Mouse (Mus musculus) adrenal gland, postnatal 25 days (tissue): ENCODE data around the gene Creg1. TPM values are rescaled to one million over a fixed set of nuclear protein-coding genes. Genes with fewer than 3 reads are reported as not detected.
"Not testable (repeated sequence)": the region's sequence is repeated elsewhere in the genome, so short reads cannot be mapped to it uniquely, and the experiment has no call there.

Experiments
- DNase-seq: peaks from one replicate; pipeline ENCODE4 v3.0.0; 2021; ENCODE audit warnings: mixed read lengths
- total RNA-seq: library from RNA; stranded (reverse); gene quantifications from 2 replicates; pipeline ENCODE4 v1.2.3, GENCODE M21; 2021

The Creg1 gene
- total RNA-seq, 1 experiment from 2014 or later = 49.1 TPM

DNA sequence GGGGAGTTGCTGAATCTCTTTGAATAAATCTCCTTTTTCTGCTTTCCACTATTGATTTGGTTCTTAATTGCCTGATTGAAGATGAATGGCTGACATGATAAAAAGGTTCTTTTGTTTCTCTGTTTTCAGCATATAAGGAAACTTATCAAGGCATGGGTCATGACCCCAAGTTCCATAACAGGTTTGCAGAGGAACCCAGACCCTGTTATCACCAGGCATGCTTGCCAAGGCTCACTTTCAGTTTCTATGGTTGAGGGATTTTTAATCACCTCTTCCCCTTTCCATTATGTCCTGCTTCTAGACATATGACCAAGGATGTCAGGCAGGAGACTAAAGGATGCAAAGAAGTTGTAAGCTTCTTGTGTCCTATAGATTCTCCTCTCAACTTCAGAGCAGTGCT, 12.4 kb upstream of the Creg1 start:
- DNase-seq = no peak

GRCm38 (mm10) chr1:165751838-165752237, 11.7 kb upstream of the Creg1 start:
- DNase-seq = no peak

GRCm38 (mm10) chr1:165754205-165754604, 9.3 kb upstream of the Creg1 start:
- DNase-seq = no peak

GRCm38 (mm10) chr1:165755194-165755593, 8.4 kb upstream of the Creg1 start:
- no peak for DNase-seq

GRCm38 (mm10) chr1:165761522-165762305, 1.8 kb upstream of the Creg1 start:
- no peak for DNase-seq

- not testable (repeated sequence) for DNase-seq
Measured at GRCm38 (mm10) chr1:165762498-165762897, 1.0 kb upstream of the Creg1 start.

- no peak for DNase-seq
Measured at GRCm38 (mm10) chr1:165762914-165763634, 472 bp upstream of the Creg1 start.

DNA sequence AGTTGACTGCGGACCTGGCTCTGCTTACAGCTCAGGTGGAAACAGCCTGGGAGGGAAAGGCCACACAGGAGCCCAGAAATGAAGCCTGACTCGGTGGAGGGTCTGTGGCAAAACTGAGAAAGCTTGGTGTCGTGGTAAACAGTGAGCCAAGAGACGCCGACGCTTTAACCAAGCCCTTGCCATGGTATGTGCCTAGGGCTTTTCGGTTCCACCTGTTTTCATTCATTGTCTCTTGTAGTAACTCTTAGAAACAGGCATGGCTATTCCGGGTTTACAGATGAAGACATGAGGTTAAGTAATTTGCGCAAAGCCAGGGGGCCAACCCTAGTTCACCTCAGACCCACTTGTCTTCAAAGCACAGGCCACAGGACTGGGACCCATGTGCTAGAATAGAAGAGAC, 1.0 kb downstream of the Creg1 start:
- DNase-seq = no peak

GRCm38 (mm10) chr1:165765041-165765440, 1.5 kb downstream of the Creg1 start:
- no peak for DNase-seq

DNA sequence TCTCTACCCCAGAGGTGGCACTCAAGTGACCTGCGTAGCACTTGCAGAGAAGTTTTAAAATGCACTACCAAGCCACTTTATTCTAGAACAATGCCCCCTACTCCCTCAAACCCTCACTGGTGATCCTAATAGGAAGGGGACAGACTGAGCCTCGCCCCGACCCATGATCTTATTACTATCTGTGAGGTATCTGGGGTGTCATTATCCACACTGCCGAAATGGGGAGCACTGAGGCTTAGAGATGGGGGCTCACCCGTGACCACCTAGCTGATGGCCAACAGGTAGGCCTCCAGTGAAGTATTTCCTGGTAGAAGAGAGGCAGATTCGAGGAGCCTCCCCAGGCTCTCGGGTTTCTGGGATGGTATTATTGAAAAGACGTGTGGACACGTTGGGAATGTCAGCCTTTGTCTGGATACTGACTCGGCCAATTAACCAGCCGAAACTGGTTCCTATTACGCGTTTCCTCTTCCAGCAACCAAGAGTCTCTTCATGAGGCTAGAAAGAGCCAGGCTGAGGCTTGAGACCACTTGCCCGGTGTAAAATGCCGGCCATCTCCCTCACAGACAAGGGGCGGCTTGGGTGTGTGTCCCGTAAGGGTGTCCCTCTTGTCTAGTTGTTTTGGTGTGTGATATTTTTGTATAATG, 2.2 kb downstream of the Creg1 start:
- no peak for DNase-seq

- DNase-seq = no peak
Measured at GRCm38 (mm10) chr1:165766295-165766890, 2.8 kb downstream of the Creg1 start.

DNA sequence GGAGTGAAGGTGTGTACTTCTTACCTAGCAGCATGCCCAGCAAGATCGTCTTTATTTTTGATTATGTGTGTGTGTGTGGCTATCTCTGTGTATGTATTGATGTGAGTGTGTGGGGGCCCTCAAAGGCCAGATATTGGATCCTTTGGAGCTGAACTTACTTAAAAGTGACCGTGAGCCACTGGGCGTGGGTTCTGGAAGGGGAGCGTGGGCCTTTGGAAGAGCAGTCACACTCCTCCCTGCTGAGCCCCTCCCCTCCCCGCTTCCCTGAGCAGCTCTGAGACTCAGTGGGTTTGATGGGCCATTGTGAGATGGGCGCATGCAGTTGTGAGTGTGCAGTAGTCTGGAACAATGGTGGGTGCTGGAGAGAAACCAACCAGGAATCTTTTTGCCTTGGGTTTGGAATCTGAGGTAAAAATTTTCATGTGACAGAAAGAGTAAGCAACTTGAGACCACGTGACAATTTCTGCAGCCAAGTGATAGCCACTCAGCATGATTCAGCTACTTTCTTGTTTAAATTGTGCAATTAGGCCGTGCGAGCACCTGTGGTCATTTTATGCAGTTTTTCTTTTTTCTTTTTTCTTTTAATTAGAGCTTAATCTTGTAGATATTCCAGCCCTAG, 5.5 kb downstream of the Creg1 start:
- DNase-seq = no peak

GRCm38 (mm10) chr1:165770181-165770759, 6.7 kb downstream of the Creg1 start:
- DNase-seq = no peak

DNA sequence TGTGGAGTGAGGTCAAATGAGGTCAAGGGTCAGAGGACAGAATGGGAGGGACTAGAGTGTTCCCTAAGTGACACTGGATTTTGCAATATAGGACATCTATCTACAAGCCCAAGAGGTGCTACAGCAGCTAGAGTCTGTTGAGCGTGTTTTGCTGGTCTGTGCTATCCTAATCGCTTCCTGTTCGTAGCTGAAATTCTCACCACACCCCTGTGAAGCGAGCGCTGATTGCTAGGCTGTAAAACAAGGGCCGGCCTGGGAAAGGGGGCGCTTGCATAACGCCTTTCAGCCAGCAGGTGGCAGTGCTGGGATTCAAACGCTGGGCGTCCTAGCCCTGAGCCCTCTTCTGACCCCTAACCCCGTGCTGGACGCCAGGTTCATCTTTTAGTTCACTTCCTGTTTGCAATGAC, 7.9 kb downstream of the Creg1 start:
- DNase-seq = peak; percentile 70

DNA sequence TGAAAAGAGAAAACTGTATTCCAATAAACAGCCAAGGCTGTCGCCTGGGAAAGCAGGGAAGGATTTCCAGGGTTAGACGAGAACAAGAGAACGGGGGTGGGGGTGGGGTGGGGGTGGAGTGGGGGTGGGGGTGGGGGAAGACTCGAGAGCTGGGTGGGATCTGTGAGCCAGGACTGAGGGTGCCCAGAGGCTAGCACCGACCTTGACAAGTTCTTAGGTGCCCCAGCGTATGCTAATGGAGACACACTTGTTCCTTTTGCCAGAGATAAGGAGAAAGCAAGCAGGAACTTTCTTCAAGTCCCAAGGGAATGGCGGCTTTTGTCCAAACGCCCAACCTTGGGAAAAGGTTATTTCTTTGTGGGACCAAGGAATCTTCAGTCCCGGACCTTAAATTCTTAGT, 8.5 kb downstream of the Creg1 start:
- DNase-seq = no peak

DNA sequence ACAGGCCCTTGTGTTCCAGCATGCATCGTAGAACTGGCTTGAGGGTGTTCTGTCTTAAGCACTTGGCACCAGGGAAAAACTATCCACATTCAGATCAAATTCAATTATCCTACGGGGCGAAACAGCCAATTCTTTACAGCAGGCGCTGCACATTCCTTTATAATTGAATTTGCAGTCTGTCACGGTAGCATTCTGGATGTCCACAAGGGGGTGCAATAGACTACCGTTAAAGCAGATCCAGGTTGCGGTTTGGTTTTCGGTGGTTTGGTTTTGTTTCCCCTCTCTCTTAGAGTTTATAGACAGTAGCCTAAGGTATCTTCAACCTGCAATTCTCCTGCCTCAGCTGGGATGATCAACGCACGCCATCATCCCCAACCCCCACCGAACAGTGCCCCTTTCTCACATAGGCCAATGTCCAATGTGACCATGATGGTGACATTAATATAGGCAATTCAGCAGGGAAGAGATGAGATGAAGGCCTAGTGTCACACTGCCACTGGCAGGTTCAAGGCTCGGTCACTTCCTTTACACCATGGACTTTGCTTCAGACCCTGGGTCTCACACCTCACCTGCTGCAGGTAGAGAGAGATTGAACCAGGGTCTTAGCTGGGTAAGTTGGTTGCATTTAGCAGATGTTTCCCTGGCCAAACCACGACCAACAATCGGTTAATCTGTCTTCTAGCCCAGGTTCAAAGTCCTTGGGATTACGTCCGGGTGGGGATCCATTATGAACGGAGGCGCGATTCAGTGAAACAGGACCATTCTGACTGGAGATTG, 12.2 kb downstream of the Creg1 start:
- DNase-seq = no peak

DNA sequence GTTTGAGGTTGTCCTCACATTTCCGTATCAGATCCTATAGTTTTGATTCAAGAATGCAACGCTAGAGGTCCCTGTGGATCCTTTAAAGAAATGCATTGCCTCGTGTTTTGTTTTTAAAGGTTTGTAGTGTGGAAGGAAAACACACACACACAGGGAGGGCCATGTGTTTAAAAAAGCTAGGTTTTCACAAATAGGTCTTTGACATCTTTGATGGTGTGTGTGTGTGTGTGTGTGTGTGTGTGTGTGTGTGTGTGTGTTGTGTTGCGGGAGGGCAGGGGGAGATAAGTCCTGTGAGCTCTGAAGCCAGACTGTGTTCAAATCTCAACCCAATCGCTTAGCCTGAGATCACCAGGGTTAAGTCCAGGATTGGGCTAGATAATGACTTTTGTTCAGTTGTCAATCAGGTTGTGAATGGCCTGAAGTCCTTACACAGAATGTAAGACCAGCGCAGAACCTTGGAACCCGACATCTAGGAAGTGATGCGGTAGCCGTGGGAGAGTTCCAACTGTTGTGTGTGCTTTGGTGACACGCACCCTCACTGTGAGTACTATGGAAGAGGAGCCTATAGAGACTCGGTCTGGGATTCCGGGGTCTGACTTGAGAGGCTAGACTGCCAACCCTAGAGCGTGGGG, 16.5 kb downstream of the Creg1 start:
- DNase-seq = no peak

DNA sequence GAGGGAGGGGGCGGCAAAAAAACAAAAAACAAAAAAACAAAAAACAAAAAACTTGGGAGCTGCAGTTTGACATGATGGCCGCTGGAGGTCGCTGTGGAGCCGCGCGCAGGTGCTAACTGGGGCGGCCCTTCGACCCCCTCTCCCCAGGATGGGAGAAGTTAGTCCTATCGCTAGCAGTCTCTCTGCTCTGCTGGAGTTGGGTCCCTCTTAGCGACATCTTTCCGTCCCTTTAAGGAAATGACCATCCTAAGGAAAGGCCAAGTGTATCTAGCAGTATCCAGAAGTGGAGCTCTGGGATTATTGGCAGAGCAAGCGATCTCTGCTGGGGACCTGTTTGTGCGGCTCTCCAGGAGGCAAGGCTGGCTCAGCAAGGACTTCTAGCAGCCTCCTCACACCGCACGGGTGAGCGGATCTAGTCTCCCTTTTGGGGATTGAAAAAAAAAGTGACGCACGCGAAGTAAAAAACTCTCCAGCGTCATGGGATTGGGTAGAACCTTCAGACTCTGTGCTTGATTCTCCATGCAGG, 17.1 kb downstream of the Creg1 start:
- DNase-seq = peak; percentile 50

DNA sequence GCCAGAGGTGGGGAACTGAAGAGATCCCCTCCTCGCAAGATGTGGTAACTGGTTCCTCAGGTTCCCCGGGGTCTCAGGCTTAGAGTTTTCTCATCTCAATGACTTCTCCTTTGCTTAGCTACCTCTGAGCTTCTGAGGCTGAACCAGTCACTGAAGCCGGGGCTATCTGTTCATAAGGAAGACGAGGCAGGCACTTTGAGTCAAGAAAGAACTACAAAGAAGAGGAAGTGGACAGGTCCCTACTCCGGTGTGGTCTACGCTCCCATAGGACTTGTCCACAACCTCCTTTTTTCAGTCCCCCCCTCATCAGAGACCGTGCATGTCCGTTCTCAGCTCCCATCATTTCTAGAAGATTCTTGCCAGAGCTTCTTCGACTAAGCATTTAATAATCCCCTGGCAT, 17.9 kb downstream of the Creg1 start:
- DNase-seq = no peak

DNA sequence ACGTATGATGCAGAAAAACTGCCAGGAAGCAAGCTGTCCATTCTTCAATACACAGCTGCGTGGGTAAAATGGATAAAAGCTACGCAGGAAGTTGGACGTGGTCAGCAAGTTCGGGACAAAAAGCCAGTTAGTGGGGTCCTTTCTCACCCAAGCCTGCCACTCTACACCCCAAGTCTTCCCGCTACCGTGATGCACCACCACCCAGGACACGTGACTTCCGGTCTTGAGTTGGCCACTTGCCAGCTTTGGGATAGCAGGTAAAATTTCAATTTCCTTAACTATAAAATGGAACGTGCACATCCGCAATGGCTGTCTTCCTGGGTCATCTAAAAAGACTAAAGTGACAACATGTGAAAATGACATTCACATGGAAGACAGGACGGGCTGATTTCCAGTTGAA, 18.4 kb downstream of the Creg1 start:
- no peak for DNase-seq
